Mouse (Mus musculus) olfactory bulb, adult 2 months (tissue): Measurements from ENCODE around the gene Prickle1.

ENCODE experiments used
- CTCF ChIP-seq: fragments of 200-500 bp; IDR thresholded peaks from 2 replicates; pipeline ENCODE4 v1.5.1; 2012; ENCODE audit warnings: low read depth, mild to moderate bottlenecking, low read length, moderate library complexity; ENCODE audit not compliant: insufficient read depth
- POLR2A ChIP-seq: fragments of 200-500 bp; IDR thresholded peaks from 2 replicates; pipeline ENCODE4 v1.6.1; 2012; ENCODE audit warnings: mild to moderate bottlenecking, low read depth, low read length, moderate library complexity; ENCODE audit not compliant: insufficient read depth

DNA sequence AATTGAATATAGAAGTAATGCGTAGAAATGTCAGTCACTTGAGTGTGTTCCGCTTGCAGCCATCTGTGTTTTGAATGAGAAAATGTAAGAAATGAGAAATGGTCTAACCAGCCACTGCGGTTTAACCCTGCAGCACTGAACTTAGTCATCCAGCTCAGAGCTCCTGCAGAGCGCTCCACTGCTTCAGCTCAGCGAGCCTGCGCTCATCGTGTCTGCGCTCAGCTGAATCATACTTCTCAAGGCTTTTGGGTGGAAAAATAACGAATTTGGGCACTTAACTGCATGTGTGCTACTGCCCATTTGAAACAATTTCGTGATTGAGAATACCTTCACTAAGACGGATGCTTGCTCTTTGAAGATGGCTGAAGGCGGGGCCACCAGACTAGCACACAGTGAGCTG, 124.0 kb downstream of the Prickle1 start:
- TF ChIP-seq CTCF (no peak), POLR2A (no peak)
